Mouse (Mus musculus) spleen, adult 2 months (tissue): ENCODE results near the gene Cntnap2. TPM values are rescaled to one million over a fixed set of nuclear protein-coding genes. Genes with fewer than 3 reads are reported as not detected.

ENCODE experiments used
- DNase-seq, 2 experiments: peaks; one replicate each; pipeline versions ENCODE4 v3.0.0 to v3.0.0-alpha.2; 2012 to 2021; ENCODE audit warnings: low spot score in 2 of 2, low read depth in 1 of 2
- H3K27ac ChIP-seq: fragments of 200-500 bp; 2 replicates; pipeline ENCODE4 v1.5.1; 2012; ENCODE audit warnings: low read length, inconsistent platforms; ENCODE audit not compliant: insufficient read depth
- H3K27me3 ChIP-seq: fragments of 200-500 bp; 2 replicates; pipeline ENCODE4 v1.6.1; 2012; ENCODE audit warnings: mild to moderate bottlenecking, moderate library complexity, low read length, inconsistent platforms; ENCODE audit not compliant: control insufficient read depth, insufficient read depth
- H3K36me3 ChIP-seq: fragments of 200-500 bp; 2 replicates; pipeline ENCODE4 v1.6.1; 2012; ENCODE audit warnings: mild to moderate bottlenecking, low read length, inconsistent platforms; ENCODE audit not compliant: control insufficient read depth, insufficient read depth
- H3K4me1 ChIP-seq: fragments of 200-500 bp; 2 replicates; pipeline ENCODE4 v1.6.1; 2011; ENCODE audit warnings: inconsistent platforms; ENCODE audit not compliant: control insufficient read depth, insufficient read depth, insufficient read length
- H3K4me3 ChIP-seq: fragments of 200-500 bp; 2 replicates; pipeline ENCODE4 v1.5.1; 2011; ENCODE audit warnings: mild to moderate bottlenecking, inconsistent platforms; ENCODE audit not compliant: insufficient read depth, insufficient read length; ENCODE audit errors: extremely low read depth
- CTCF ChIP-seq: fragments of 200-500 bp; IDR thresholded peaks from 2 replicates; pipeline ENCODE4 v1.5.1; 2011; ENCODE audit warnings: mild to moderate bottlenecking, inconsistent platforms; ENCODE audit not compliant: insufficient read depth, insufficient read length, insufficient replicate concordance; ENCODE audit errors: extremely low read depth
- POLR2A ChIP-seq: fragments of 200-500 bp; IDR thresholded peaks from 2 replicates; pipeline ENCODE4 v1.6.1; 2011; ENCODE audit warnings: low read depth, low read length, inconsistent platforms
- WGBS: fragments of 180-500 bp; shearing (Covaris S2); methylation state at CpG from one replicate; pipeline ENCODE4 v1.1.7; 2018; 5-methylcytosine and 5-hydroxymethylcytosine counted together
- polyA plus RNA-seq: library from polyadenylated mRNA; depleted of rRNA; stranded (reverse); fragments of >200 nt; gene quantifications from 2 replicates; pipeline ENCODE4 v1.2.3, GENCODE M21; 2012

Gene Cntnap2
- polyA plus RNA-seq, 1 experiment = not detected

DNA sequence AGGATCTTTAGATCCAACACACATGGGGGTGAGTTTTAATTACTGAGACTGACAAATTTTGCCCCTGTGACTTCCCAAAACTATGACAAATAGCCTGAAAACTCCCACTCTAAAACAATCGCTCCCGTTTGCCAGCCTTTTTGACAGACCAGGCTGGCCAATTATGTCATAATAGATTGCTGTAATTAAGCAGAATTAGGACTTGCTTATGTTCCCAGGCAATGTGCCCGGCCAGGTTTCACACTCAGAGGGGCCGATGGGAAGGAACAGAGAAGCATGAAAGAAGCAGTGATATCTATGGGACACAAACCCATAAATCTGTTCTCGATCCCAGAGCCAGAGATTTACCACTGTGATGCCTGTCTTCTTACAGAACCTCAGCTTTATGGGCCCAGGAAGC, 2264.7 kb downstream of the Cntnap2 start:
- no peak for DNase-seq
- Histone ChIP-seq H3K27me3 (no peaks in the 10 kb centered on the region), H3K36me3 (no peaks in the 10 kb centered on the region), H3K4me1 (no peaks in the 10 kb centered on the region), H3K27ac (no peak overlapping the region), H3K4me3 (no peak overlapping the region)
- TF ChIP-seq CTCF = no peak
- no peak for TF ChIP-seq POLR2A
- 74% methylated on average over 5 of the region's 5 CpGs for WGBS

DNA sequence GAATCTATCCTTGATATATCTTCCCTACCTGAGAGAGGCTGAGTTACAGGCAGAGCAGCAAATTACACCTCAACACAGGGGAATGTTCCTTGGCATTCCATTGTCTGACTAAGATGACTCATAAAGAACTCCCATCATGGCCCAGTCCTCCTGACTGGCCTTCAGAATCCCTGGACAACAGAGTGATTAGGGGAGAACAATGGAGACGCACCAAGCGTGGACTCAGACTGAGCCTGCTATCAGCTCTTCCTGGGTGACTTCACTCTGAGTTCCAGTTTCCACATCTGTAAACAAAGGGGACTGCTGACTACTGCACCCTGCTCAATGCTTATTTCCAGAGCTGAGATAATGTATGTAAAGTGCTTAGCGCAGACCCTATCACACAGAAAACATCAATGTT, 2269.1 kb downstream of the Cntnap2 start:
- TF ChIP-seq POLR2A = no peak
- no peak for TF ChIP-seq CTCF
- WGBS = 94% methylated on average over 3 of the region's 3 CpGs

DNA sequence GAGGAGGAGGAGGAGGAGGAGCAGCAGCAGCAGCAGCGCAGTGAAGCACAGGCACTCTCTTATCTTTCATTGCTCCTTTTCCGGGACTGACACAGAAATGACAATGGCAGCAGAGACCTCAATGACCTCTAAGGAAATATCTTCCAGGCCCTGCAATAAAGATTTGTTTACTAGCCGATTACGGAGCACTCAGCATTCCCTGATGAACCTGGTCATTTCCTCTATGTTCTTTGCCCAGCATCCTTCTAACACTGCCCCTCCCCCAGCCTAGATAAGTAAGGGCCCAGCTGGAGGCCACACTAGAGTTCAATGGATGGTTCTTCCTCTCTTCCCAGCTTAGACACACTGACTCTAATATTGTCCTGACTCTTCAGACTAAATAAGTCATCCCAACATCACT, 2270.1 kb downstream of the Cntnap2 start:
- WGBS = 64% methylated on average over 4 of the region's 4 CpGs
- no peak for DNase-seq
- Histone ChIP-seq H3K27ac (no peak overlapping the region), H3K27me3 (no peaks in the 10 kb centered on the region), H3K4me3 (no peak overlapping the region), H3K4me1 (no peaks in the 10 kb centered on the region), H3K36me3 (no peaks in the 10 kb centered on the region)
- no peak for TF ChIP-seq POLR2A

More for the DNA sequence above, 2269.1 kb downstream of the Cntnap2 start:
- Histone ChIP-seq H3K36me3 (no peaks in the 10 kb centered on the region), H3K27me3 (no peaks in the 10 kb centered on the region), H3K27ac (no peak overlapping the region), H3K4me3 (no peak overlapping the region), H3K4me1 (no peaks in the 10 kb centered on the region)
- DNase-seq = no peak

DNA sequence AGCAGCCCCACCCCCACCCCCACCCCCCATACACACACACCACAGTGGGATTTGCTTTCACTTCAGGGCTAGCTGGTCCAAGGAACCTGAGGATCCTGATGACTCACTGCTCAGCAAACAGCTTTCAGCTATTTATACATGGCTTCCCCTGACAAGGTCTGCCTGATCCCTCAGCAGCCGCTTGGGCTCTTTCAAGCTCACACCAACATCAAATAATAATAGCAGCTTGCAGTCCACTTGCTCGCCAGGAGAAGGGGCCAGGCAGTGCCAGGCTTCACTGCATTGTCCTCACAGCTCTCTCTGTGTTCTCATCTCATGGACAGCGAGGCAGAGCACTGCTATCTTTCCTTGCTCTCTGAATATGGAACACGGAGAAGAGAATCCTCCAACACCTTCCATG, 2273.9 kb downstream of the Cntnap2 start:
- WGBS = 75% methylated on average over 4 of the region's 4 CpGs

DNA sequence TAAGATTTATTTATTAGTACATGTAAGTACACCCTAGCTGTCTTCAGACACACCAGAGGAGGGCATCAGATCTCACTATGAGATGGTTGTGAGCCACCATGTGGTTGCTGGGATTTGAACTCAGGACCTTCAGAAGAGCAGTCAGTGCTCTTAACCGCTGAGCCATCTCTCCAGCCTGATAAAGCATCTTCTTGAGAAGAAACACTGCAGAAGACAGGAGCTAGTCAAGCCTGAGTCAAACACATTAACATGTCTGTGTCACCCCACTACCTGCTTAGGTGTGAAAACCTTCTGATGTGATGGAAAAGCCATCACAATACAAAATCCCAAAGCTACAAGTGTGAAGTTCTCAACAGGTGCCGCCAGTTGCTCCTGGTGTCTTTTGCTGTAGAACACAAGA, 2275.2 kb downstream of the Cntnap2 start:
- DNase-seq = no peak
- no peaks in the 10 kb centered on the region for H3K36me3 ChIP-seq
- no peak overlapping the region for H3K27ac ChIP-seq
- H3K27me3 ChIP-seq = no peaks in the 10 kb centered on the region
- H3K4me3 ChIP-seq = no peak overlapping the region
- 89% methylated on average over 2 of the region's 2 CpGs for WGBS
- no peaks in the 10 kb centered on the region for H3K4me1 ChIP-seq
- TF ChIP-seq POLR2A = no peak
- TF ChIP-seq CTCF = no peak

More for the DNA sequence above, 2273.9 kb downstream of the Cntnap2 start:
- Histone ChIP-seq H3K4me1 (no peaks in the 10 kb centered on the region), H3K27me3 (no peaks in the 10 kb centered on the region), H3K4me3 (no peak overlapping the region), H3K36me3 (no peaks in the 10 kb centered on the region), H3K27ac (no peak overlapping the region)
- no peak for DNase-seq
- TF ChIP-seq CTCF (no peak), POLR2A (no peak)

DNA sequence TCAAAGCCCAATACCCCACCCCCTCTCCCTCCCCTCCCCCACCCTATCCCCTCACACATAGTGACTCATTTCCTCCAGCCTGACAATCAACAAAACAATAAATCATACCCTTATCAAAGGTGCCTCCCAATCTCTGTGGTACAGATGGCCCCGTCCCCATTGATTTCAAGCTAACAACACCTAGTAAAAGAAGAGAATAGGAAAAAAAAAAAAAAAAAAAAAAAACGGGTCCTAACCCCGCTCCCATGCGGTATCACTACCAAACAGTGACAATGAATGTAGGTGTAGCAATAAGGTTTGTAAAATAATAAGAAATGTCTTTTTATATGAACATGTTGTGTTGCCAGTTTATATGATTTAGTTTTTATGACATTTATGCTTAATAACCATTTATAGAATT, 2278.1 kb downstream of the Cntnap2 start:
- DNase-seq = no peak
- WGBS = 67% methylated on average over 4 of the region's 4 CpGs

DNA sequence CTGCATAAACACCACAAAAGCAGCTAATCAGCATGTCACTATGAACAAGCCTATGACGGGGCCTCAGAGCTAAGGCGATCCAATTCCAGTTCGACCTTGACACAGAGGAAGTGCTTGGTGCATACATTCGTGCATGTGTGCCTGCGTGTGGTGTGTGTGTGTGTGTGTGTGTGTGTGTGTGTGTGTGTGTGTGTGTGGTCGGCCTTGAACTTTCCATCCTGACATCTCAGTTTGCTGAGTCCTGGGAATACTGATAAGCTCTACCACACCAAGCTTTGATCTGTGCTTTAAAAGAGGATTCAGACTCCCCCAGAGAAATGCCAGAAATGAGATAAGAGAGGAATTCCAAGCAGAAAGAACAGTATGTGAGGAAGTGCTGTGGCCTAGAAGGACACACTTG, 2279.0 kb downstream of the Cntnap2 start:
- no peak for DNase-seq
- no peaks in the 10 kb centered on the region for H3K27me3 ChIP-seq
- 84% methylated on average over 6 of the region's 6 CpGs for WGBS
- H3K4me3 ChIP-seq = no peak overlapping the region
- TF ChIP-seq POLR2A = no peak
- TF ChIP-seq CTCF = no peak
- H3K27ac ChIP-seq = no peak overlapping the region
- H3K36me3 ChIP-seq = no peaks in the 10 kb centered on the region
- H3K4me1 ChIP-seq = no peaks in the 10 kb centered on the region

More for the DNA sequence above, 2278.1 kb downstream of the Cntnap2 start:
- TF ChIP-seq POLR2A (no peak), CTCF (no peak)
- Histone ChIP-seq H3K4me1 (no peaks in the 10 kb centered on the region), H3K4me3 (no peak overlapping the region), H3K27me3 (no peaks in the 10 kb centered on the region), H3K27ac (no peak overlapping the region), H3K36me3 (no peaks in the 10 kb centered on the region)
